Mouse (Mus musculus): ENCODE measurements at regions not wholly inside any gene's neighbourhood (a gene's known extent, or its start where the extent isn't known, plus 50 kb on each side); places are given as distances from the start of the nearest gene placed in this dataset.

- DNase-seq (ENCODE audit: low spot score in 2 of 2), result no peak
Measured at GRCm38 (mm10) chr8:34571736-34572135, 460.2 kb upstream of the Gm10131 start.

- DNase-seq (ENCODE audit: low spot score in 2 of 2), result no peak
Measured at GRCm38 (mm10) chr8:34562278-34562677, 450.7 kb upstream of the Gm10131 start.

- no peak for DNase-seq (ENCODE audit: low spot score in 2 of 2)
Measured at GRCm38 (mm10) chr8:34549786-34550185, 438.2 kb upstream of the Gm10131 start.

GRCm38 (mm10) chr8:34546815-34547214 is 435.3 kb upstream of the Gm10131 start:
- no peak for DNase-seq (ENCODE audit: low spot score in 2 of 2)

- DNase-seq (ENCODE audit: low spot score in 2 of 2), result no peak
Measured at GRCm38 (mm10) chr8:34542361-34543038, 431.0 kb upstream of the Gm10131 start.

- DNase-seq (ENCODE audit: low spot score in 2 of 2), result no peak
Measured at GRCm38 (mm10) chr8:34539232-34539631, 427.7 kb upstream of the Gm10131 start.

- no peak for DNase-seq (ENCODE audit: low spot score in 2 of 2)
Measured at GRCm38 (mm10) chr8:34535434-34535833, 423.9 kb upstream of the Gm10131 start.

GRCm38 (mm10) chr8:34533421-34533820 is 421.9 kb upstream of the Gm10131 start:
- no peak for DNase-seq (ENCODE audit: low spot score in 2 of 2)

- DNase-seq (ENCODE audit: low spot score in 2 of 2), result no peak
Measured at GRCm38 (mm10) chr8:34530896-34531679, 419.6 kb upstream of the Gm10131 start.

- DNase-seq (ENCODE audit: low spot score in 2 of 2), result no peak
Measured at GRCm38 (mm10) chr8:34530046-34530445, 418.5 kb upstream of the Gm10131 start.

GRCm38 (mm10) chr8:34529452-34529851 is 417.9 kb upstream of the Gm10131 start:
- DNase-seq (ENCODE audit: low spot score in 2 of 2), result no peak

- no peak for DNase-seq (ENCODE audit: low spot score in 2 of 2)
Measured at GRCm38 (mm10) chr8:34528213-34528612, 416.7 kb upstream of the Gm10131 start.

GRCm38 (mm10) chr8:34525231-34525630 is 413.7 kb upstream of the Gm10131 start:
- no peak for DNase-seq (ENCODE audit: low spot score in 2 of 2)

- DNase-seq (ENCODE audit: low spot score in 2 of 2), result no peak
Measured at GRCm38 (mm10) chr8:34523849-34524248, 412.3 kb upstream of the Gm10131 start.

GRCm38 (mm10) chr8:34521316-34521715 is 409.8 kb upstream of the Gm10131 start:
- no peak for DNase-seq (ENCODE audit: low spot score in 2 of 2)

- DNase-seq (ENCODE audit: low spot score in 2 of 2), result no peak
Measured at GRCm38 (mm10) chr8:34520664-34521063, 409.1 kb upstream of the Gm10131 start.

GRCm38 (mm10) chr8:34513459-34514090 is 402.0 kb upstream of the Gm10131 start:
- DNase-seq (ENCODE audit: low spot score in 2 of 2), result no peak

GRCm38 (mm10) chr8:34505829-34506555 is 394.5 kb upstream of the Gm10131 start:
- no peak for DNase-seq (ENCODE audit: low spot score in 2 of 2)

GRCm38 (mm10) chr8:34505102-34505501 is 393.6 kb upstream of the Gm10131 start:
- no peak for DNase-seq (ENCODE audit: low spot score in 2 of 2)

- no peak for DNase-seq (ENCODE audit: low spot score in 2 of 2)
Measured at GRCm38 (mm10) chr8:34502606-34503162, 391.1 kb upstream of the Gm10131 start.

GRCm38 (mm10) chr8:34499196-34499595 is 387.7 kb upstream of the Gm10131 start:
- no peak for DNase-seq (ENCODE audit: low spot score in 2 of 2)

Data from gastrocnemius, adult 8-10 months (tissue).